Comparison of ENCODE assay signal across 25 mouse cellular contexts in the genomic region with DNA sequence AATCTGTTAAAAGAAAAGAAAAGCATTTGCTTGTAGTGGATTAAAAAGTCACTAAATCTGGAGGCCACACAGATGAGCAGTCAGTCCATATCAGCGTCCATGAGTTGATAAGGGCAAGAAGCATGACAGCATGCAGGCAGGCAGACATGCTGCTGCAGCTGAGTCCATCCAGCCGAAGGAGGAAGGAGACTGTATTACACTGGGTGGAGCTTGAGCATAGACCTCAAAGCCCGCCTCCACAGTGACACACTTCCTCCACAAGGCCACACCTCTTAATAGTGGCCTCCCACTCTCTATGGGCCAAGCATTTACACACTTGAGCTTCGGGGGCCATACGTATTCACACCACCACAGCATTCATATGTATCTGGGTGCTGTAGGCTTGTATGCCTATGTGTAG. TPM values are rescaled to one million over a fixed set of nuclear protein-coding genes. Genes with fewer than 3 reads are reported as not detected.
A peak's percentile ranks its signal among the peaks of the same experiment; 100 is the strongest.
DNase-seq lines count a peak whose midpoint lies in the region; ATAC-seq and TF ChIP-seq lines count a peak whose summit lies in the region.
"Had no signal": no experiment of that assay in that cellular context is flagged by ENCODE, and none has a peak within 500 bp of the region (broad histone marks: within the 10 kb centered on the region; RNA-seq: fewer than 3 reads in every experiment).

No protein-coding gene starts in this region.

- peak overlapping the region; percentile 61; the same call in 1 of the 2 replicates for H3K27ac ChIP-seq in gastrocnemius, adult 2 months
- H3K27ac ChIP-seq: forebrain, embryonic 12.5 days; heart, embryonic 13.5 days; hindbrain, embryonic 12.5 days; limb, embryonic 12.5 days; liver, embryonic 13.5 days; midbrain, embryonic 10.5 days had no signal

- TF ChIP-seq CTCF in gastrocnemius, adult 2 months (IDR thresholded peaks at IDR 0.05): no peak

- 0 out of 2 replicates have a peak, but pooled peaks have one; percentile 20 for ATAC-seq in granulocyte monocyte progenitor cell, adult 5-6 weeks (replicated peaks; ENCODE audit: poor library complexity, severe bottlenecking)
- peak; percentile 52; the same call in 1 of the 2 replicates for ATAC-seq in megakaryocyte-erythroid progenitor cell, adult 5-6 weeks (replicated peaks; ENCODE audit: low FRiP score, low TSS enrichment, poor library complexity, severe bottlenecking)

- intact Hi-C loops in gastrocnemius, adult 2 months (cut with DNase I): no loop called here
- intact Hi-C loops in left cerebral cortex, postnatal 4 days (cut with DNase I): loop anchor here (5.0 kb wide), 1 partner anchor 1068 kb away; a partner anchor contains a TSS

- H3K4me3 ChIP-seq in gastrocnemius, adult 2 months: no peak overlapping the region
- H3K4me3 ChIP-seq: erythroblast, embryonic 14.5 days; forebrain, embryonic 12.5 days; heart, embryonic 13.5 days; hindbrain, embryonic 12.5 days; limb, embryonic 12.5 days; liver, embryonic 13.5 days; midbrain, embryonic 10.5 days had no signal

- no peak for DNase-seq in gastrocnemius, adult 2 months
- no peak for DNase-seq in gastrocnemius, postnatal 10 days
- peak; percentile 18 for DNase-seq in retina, postnatal 1 day
- no peak for DNase-seq in retina, embryonic 14.5 days (ENCODE audit: low spot score)
- DNase-seq in left cerebral cortex, postnatal 4 days: no peak
- DNase-seq in cerebellum, postnatal 36 days: no peak
- DNase-seq: cerebellum, adult 11 months; cerebellum, adult 9-11 months; heart, postnatal 14 days; kidney, adult 9 months; kidney, postnatal 36 days; layer of hippocampus, postnatal 36 days; liver, embryonic 13.5 days; lung, embryonic 14.5 days; right cerebral cortex, postnatal 25 days; thymus, adult 18-20 months; thymus, postnatal 36 days had no signal

RNA-seq across cellular contexts. Expression of a gene that starts 26.0 kb away (rescaled TPM):
- 1 to 10 TPM; 6.7 to 7.2 TPM for total RNA-seq in gastrocnemius, adult 2 months (2021)
- total RNA-seq in gastrocnemius, postnatal 10 days (2021): 1 to 10 TPM; 6.8 to 7.1 TPM
- 0.09 and 4.1 TPM in 2 replicates for total RNA-seq in granulocyte monocyte progenitor cell, adult 5-6 weeks (2014; fragmentation: Nextera tagmentation)
- total RNA-seq in granulocyte monocyte progenitor cell, adult 5-6 weeks (2017): 5.3 and 5.6 TPM in 2 replicates
- total RNA-seq in megakaryocyte-erythroid progenitor cell, adult 5-6 weeks (2014; fragmentation: Nextera tagmentation): 4.5 and 8.7 TPM in 2 replicates
- total RNA-seq in megakaryocyte-erythroid progenitor cell, adult 5-6 weeks (2017): 6.7 and 7.7 TPM in 2 replicates
- 1 to 10 TPM; 4.6 to 6.1 TPM for total RNA-seq in left cerebral cortex, postnatal 4 days (2021)

RNA-seq across cellular contexts. Expression of a gene that starts 48.9 kb away (rescaled TPM):
- 100 to 1,000 TPM; 428 to 488 TPM for total RNA-seq in gastrocnemius, adult 2 months (2021)
- total RNA-seq in gastrocnemius, postnatal 10 days (2021): 100 to 1,000 TPM; 410 to 502 TPM
- total RNA-seq in granulocyte monocyte progenitor cell, adult 5-6 weeks (2014; fragmentation: Nextera tagmentation): 56.4 and 79.2 TPM in 2 replicates
- total RNA-seq in granulocyte monocyte progenitor cell, adult 5-6 weeks (2017): 94.7 and 131 TPM in 2 replicates
- total RNA-seq in megakaryocyte-erythroid progenitor cell, adult 5-6 weeks (2014; fragmentation: Nextera tagmentation): 54.4 and 65.8 TPM in 2 replicates
- 155 and 159 TPM in 2 replicates for total RNA-seq in megakaryocyte-erythroid progenitor cell, adult 5-6 weeks (2017)
- 100 to 1,000 TPM; 103 to 107 TPM for total RNA-seq in left cerebral cortex, postnatal 4 days (2021)
